Mouse (Mus musculus): ENCODE results near the gene Syt14.

- TF ChIP-seq POLR2A (IDR thresholded peaks at IDR 0.05; ENCODE audit: low read depth, low read length) (no peak), HCFC1 (IDR thresholded peaks at IDR 0.05; ENCODE audit: low read depth, low read length) (no peak), EP300 (IDR thresholded peaks at IDR 0.05; ENCODE audit: low read length) (no peak), TCF12 (IDR thresholded peaks at IDR 0.05; ENCODE audit: low read depth, low read length) (no peak)
Measured at GRCm38 (mm10) chr1:192987203-192987602, 48.4 kb downstream of the Syt14 start.
